Mouse (Mus musculus): ENCODE measurements around the gene Myh14.

- TF ChIP-seq ZC3H11A (IDR thresholded peaks at IDR 0.05; ENCODE audit: borderline replicate concordance, low read depth, low read length) (no peak), HCFC1 (IDR thresholded peaks at IDR 0.05; ENCODE audit: borderline replicate concordance, insufficient read depth, low read length) (no peak), MAFK (IDR thresholded peaks at IDR 0.05; ENCODE audit: insufficient read depth, low read depth, low read length) (no peak), CHD2 (IDR thresholded peaks at IDR 0.05; ENCODE audit: low read depth, low read length) (no peak)
Observed at GRCm38 (mm10) chr7:44688890-44689289, 18.2 kb upstream of the Myh14 start.
